Mouse (Mus musculus) NIH3T3 (cell line): Measurements from ENCODE around the gene CN725425.

Experiments
- DNase-seq: peaks from one replicate; pipeline ENCODE4 v3.0.0-alpha.2; 2012; ENCODE audit warnings: low read depth

The CN725425 gene

DNA sequence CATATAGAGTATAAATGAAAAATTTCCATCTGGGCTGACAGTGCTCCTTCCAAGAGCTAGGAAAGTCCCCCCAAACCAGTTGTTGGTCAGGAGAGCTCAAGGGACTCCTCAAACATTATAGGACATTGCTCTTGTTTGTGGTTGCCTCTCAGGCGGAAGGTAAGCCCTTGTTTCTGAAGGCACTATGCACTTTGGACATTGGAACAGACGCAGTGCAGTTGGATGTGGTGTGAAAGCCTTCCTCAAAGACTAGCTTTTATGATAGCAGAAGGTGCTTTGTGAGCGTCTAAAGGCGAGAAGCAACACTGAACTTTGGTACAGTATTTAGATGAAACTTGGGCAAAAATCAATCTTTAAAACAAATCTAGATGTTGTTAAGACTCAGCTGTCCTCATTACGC is 7.2 kb downstream of the CN725425 start:
- DNase-seq: no peak

DNA sequence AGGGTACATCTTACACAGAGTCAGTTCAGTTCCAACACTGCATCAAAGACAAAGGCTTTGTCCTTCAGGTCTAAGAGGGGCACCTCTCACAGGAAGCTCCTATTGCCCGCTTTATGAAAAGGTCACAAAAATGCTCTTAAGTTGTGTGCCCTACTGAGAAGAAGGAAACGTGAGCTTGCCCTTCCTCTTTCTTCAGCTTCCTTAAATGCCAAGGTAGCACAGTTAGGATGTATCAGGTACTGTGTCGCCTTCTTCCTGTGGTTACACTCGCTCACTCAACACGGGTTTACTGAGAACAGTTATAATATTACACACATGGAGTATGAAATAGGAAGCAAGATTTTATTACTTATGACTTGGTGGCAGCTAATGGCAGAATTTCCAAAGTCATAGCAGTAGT is 38.0 kb downstream of the CN725425 start:
- DNase-seq: no peak

DNA sequence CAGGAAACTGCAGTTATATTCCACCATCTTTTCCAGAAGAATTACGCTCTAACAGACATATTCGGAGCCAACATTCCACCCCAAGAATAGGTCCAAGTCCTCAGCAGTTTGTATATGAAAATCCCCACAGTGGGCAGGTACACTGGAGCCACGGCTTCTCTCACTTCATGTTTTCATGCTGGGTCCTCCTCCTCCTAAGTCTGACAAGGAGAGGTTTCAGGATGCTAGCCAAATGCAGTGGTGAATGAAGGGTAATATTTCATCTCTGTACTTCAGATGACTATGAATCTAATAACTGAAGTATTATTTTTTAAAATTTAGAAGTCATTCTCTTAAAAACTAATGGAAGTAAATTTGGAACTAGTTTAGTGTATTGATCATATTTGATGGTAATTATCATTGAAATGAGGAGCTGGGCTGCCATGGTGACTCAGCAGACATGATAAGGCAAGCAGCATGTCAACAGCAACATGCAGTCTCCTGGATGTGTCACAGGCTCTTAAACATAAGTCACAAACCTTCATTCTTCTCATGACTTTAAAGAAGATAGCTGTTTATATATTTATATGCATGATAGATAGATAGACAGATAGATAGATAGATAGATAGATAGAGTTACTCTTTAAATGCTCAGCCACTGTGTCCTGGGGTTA is 41.5 kb downstream of the CN725425 start:
- no peak for DNase-seq

DNA sequence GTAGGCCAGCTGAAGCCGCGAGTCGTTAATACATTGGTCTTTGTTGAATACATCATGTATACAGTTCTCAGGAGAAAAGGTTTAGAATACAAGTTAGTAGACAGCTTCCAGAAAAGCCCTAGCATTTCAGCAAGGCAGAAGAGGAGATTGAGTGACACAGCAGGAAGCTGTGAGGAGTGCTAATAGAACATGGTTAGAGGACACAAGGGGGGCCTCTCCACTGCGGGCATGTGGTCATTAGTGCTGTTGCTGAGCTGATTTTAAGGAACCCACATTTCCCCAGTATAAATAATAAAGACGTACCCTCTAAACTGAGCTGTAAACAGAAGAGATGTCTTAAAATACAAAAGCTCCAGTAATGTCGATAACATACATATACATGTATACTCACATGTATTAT is 51.5 kb downstream of the CN725425 start:
- DNase-seq: no peak

DNA sequence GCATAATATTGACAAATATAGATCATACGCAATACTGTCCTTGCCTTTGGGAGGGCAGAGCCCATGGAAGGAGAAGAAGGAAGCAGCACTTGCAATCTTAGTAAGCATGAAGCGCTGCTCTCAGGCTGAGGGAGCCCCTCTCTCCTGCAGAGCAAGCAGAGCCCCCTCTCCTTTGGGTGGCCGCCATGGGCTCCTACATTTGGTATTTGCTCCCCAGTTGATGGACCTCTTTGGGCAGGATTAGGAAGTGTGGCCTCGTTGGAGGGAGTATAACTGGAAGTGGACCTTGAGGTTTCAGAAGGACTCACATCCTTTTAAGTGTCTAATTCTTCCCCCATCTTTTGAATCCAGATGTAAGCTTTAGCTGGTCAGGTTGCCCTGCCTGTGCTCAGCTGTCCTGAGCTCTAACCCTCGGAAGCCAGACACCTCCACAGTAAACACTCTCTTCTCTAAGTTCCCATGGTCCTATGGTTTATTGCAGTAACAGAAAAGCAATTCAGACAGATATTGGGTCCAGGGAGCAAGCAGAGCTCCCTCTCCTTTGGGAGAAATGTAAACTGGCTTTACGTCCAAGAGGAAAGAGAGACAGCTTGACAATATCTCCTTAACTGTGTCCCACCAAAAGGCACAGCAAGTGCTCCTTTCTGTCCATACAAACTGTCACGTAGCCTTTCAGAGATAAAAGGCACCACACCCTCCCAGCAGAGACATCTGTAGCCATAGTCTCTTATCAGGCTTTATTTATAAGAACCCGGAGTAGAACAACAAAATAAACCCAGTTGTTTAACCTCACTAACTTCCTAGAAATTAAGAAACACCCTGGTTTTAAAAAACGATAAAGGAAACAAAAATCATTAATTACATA is 52.5 kb downstream of the CN725425 start:
- no peak for DNase-seq

DNA sequence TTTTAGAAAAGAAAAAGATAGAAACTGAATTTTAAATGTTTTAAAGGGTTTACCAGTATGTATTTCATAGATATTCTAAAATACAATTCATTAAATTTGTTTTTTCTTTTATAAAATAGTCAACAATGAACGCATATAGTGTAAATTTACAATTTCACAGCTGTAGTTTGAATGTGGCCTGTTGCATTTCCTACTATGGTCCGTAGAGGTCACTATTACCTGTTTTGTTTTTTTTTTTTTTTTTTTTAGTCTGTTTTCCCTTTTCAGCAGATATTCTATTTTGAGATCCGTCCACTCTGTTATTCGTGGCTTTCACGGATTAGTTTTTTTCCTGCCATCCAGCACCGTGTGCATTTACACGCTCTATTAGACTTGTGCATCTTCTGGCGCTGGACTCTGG is 53.7 kb downstream of the CN725425 start:
- DNase-seq: peak; percentile 68

DNA sequence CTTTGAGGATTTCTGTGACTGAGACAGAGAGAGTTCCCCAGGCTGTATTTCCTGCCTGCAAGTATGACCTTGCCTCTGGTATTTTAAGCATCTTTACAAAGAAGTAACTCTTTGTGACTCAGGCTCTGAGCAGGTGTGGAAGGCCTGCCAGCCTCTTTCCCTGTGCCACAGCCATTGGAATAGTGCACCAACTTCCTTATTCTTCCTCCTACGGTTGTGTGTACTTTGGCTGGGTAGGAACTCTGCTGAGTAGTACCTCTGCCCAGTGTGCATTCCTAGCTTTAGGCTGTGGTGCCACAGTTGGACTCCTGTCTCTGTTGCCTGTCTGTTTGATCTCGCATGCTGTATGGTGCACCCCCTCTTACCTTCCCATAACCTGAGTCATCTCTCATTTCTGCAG is 56.0 kb downstream of the CN725425 start:
- DNase-seq: no peak

DNA sequence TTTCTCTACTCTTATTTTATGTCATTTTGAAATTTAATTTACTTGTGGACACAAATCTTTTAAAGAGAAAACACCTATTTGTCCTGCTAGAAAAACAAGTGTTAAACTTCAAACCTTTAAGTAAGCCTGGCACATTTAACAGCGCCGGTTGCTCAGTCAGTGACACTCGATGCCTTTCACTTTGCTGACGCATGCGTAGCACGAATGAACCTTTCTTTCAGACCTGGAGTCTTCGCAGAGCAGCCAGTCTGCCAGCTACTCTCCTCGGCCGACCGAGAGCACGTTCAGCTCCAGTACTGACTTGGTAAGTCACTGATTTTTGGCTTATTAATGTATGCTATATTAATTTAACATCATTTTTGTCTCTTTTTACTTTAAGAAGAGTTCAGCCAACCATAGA is 57.8 kb downstream of the CN725425 start:
- no peak for DNase-seq

DNA sequence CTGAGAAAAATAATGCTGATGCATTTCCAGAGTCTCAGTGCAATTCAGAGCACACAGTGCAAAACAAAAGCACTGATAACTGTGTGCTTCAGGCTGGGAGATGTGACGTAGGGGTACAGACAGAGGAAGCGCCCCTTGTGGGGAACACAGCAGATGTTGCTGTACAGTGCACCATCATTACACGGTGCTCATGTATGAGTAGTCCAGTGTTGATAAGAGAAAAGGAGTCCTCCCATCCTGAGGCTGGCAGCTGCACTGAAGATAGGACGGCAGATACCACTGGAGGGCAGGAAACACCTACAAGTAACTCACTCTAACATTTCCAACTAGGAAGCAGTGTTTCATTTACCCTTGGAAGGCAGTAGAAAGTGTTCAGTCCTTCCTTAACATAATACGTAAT is 61.3 kb downstream of the CN725425 start:
- no peak for DNase-seq

DNA sequence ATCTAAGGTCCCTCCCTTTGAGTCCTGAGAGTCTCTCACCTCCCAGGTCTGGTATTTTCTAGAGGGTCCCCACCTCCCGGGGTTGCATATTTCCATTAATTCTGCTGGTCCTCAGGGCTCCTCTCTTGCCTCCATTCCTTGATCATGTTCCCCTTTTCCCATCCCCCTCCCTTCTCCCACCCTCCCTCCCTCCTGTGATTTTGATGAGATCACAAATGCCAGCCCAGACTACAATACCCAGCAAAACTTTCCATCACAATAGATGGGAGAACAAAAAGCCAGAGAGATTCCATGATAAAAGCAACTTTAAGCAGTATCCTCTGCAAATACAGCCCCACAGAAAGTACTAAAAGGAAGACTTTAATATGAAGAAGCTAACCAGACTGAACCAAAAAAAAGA is 64.6 kb downstream of the CN725425 start:
- DNase-seq: no peak

DNA sequence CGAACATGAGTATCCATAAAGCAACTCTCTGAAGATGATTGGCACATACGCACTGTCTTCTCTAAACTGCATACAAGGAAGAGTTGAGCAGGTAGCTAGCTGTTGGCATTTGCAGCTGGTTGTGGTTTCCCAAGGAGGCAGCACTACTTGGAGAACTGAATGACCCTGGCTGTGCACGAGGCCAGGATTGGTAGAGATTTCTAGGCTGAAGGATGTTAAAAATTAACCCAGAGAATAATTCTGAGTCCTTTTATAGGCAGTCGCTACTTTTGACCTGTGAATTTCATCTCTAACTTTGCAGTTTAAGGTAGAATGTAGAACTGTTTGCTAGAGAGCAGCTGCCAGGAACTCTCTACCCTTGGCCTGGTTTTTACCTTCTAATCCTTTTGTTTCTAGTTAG is 69.2 kb downstream of the CN725425 start:
- no peak for DNase-seq

DNA sequence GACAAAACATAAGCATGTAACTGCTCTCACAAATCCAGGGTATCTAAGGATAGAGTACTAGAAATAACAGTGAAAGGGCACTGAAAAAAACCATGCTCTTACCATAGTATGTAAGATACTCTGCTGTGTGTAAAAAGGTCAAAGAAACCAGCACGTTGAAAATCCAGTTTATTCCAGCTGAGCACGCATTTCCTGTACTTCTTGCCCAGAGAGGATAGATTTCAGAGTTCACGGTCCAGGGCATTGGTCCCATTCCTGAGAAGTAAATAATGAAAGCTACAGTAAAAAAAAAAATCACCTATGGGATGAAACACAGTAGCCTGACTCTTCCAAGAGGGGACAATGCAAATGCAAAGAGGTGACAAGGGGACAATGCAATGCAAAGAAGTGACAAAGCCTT is 76.7 kb downstream of the CN725425 start:
- no peak for DNase-seq

DNA sequence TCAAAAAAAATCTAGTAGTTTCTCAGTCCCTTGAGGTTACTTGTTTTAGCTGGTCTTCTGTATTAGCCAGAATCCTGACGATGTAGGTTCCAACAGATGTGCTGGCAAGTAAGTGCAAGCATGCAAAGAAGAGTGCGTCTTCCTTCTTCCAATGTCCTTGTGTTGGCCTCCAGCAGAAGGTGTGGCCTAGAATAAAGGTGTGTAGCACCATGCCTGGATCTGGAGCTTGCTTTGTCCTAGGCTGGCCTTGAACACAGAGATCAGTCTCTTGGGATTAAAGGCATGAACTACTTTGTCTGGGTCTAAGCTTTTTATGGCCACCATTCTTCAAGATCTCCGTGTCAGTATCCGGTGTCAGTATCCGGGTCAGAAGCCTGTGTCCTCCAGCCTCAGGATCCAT is 80.3 kb downstream of the CN725425 start:
- DNase-seq: no peak

DNA sequence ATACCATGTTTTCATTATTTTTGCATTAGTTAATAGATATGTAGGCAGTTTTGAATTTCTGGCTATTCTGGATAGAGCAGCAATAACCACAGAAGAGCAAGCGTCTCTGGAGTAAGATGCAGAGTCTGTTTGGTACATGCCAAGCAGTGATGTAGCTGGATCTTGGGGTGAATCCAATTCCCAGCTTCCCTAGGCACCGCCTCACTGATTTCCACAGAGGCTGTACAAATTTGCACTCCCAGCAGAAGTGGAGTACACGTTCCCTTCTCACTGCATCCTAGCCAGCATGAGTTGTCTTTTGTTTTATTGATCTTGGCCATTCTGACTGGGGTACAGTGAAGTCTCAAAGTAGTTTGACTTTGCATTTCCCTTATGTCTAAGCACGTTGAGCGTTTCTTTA is 82.2 kb downstream of the CN725425 start:
- peak; percentile 25 for DNase-seq

DNA sequence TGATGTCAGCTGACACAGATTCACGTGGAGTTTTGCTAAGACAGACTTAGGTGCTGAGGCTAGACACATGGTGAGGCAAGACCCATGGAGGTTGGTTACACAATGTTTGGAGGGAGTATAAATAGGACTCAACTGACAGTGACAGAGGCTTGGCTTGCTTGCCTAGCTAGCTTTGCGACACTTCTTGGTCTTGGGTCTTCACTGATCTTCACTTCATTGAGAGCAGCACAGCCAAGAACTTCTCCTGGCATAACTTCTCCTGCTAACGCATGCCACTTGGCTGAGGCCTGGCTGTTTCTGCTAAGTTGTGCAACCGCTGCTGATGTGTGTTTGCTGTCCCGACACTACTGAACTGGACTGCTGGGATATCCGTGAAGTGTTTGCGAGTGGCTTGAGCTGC is 83.5 kb downstream of the CN725425 start:
- peak; percentile 58 for DNase-seq

DNA sequence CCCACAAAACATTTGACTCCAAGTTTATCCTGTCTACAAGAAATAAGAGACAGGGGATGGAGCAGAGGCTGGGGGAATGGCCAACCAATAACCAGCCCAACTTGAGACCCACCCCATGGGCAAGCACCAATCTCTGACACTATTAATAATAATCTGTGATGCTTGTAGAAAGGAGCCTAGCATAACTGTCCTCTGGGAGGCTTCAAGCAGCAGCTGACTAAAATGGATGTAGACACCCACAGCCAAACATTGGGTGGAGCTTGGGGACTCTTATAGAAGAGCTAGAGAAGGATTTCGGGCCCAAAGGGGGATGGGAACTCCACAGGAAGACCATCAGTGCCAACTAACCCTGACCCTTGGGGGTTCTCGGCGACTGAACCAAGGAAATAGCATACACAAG is 84.1 kb downstream of the CN725425 start:
- DNase-seq: no peak

DNA sequence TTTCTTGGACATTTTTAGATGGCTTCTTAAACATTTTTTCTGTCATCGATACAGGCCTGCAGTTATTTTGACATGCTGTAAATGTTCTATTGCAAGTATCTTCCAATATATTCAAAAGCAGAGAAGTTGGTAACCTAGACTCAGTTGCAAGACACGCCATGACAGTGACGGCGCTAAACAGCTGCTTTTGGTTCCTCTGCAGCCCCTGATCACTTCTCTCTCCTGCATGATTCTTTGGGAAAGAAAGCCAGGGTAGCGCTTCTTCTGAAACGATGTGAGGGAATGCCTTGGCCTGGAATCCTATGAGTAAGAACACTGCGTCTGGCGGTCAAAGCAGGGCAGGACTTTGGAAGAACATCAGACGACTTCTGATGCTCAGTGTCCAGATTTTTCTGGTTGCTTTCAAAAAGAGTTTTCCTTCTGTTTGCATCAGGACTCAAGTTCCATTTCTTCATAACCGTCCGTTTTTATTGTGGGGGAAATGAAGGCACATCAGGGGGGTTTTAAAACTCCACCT is 100.1 kb downstream of the CN725425 start:
- peak; percentile 40 for DNase-seq

DNA sequence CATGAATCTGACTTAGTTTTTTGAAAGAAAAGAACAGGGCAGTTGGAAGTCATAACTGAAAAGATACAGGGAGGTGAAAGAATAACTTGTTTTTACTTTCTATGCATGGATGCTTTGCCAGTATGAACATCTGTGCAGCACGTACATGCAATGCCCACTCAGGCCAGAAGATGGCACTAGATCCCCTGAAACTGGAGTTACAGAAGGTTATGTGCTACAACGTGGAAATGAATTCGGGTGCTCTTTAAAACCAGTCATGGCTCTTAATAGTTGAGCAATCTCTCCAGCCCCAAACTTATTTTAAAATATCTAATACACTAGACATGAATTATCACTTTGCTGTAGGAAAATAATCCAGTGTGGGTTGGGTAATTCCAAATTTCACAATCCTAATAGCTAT is 102.1 kb downstream of the CN725425 start:
- DNase-seq: peak; percentile 91

DNA sequence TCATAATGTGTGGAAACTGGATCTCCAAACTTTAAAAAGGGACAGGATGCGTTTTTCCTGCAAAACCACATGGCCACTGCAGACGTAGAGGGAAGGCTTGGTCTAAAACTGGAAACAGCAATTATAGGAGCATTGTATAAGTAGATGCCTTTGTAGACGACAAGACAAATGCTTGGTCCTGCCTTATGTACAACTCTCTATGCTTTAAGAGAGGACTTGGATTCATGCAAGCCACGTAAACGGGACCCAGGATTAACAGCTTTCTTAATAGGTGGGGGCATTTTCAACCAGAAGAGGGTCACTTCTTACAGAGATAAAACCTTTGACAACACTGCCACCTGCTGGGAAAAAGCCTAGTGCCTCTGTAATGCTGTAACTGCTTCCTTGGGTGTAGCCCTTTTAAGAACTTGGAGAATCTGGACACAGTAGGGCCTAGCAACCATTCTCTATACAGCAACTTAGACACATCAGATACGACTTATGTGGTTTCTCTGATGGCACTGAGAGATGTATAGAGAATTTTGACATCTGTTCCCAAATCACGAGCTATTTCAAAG is 105.1 kb downstream of the CN725425 start:
- DNase-seq: peak; percentile 89
